Comparison of ENCODE assay signal across 15 mouse cellular contexts in the genomic region with DNA sequence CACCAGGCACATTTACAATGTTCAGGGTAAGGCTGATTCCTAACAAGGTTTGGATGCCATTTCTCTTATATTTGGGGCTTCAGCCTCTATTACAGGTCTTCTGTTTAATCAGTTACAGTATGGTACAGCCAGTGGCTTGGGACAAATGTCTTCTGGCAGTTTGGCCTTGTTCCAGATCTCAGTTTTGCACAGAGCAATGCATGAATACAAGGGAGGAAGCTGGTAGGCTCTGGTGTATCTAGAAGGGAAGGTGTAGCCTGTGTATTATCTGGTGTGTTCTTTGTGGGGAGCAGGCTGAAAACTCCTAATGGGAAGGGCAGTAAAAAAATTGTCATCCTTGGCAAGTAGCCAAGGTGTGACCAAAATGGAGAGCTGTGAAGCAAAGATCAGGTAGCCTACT.
DNase-seq lines count a peak whose midpoint lies in the region; ATAC-seq and TF ChIP-seq lines count a peak whose summit lies in the region.
"Had no signal": no experiment of that assay in that cellular context is flagged by ENCODE, and none has a peak within 500 bp of the region (broad histone marks: within the 10 kb centered on the region; RNA-seq: fewer than 3 reads in every experiment).

No protein-coding gene starts in this region.

- ATAC-seq in midbrain, postnatal 0 days (ENCODE audit: low FRiP score): no peak
- ATAC-seq in megakaryocyte-erythroid progenitor cell, adult 5-6 weeks (replicated peaks; ENCODE audit: low FRiP score, low TSS enrichment, poor library complexity, severe bottlenecking): 0 out of 2 replicates have a peak, but pooled peaks have one; percentile 26
- ATAC-seq: forebrain, embryonic 13.5 days; midbrain, embryonic 13.5 days; Patski had no signal

- TF ChIP-seq CTCF in midbrain, postnatal 0 days (IDR thresholded peaks at IDR 0.05): no peak
- no peak for TF ChIP-seq CTCF in layer of hippocampus, adult 2 months (conservative IDR thresholded peaks at IDR 0.05)

- intact Hi-C loops in heart, postnatal 36 days (cut with DNase I): no loop called here

- H3K4me1 ChIP-seq in midbrain, postnatal 0 days (ENCODE audit: insufficient read depth, low read length): no peaks in the 10 kb centered on the region
- H3K4me1 ChIP-seq in midbrain, embryonic 10.5 days: no peaks in the 10 kb centered on the region
- H3K4me1 ChIP-seq: kidney, embryonic 15.5 days; midbrain, embryonic 13.5 days; neural tube, embryonic 12.5 days had no signal

- H3K4me2 ChIP-seq in midbrain, postnatal 0 days (ENCODE audit: low read depth, low read length, poor library complexity, severe bottlenecking): no peak overlapping the region
- H3K4me2 ChIP-seq: forebrain, embryonic 13.5 days; kidney, embryonic 15.5 days; midbrain, embryonic 13.5 days; neural tube, embryonic 12.5 days had no signal

- no peak overlapping the region for H3K9ac ChIP-seq in midbrain, postnatal 0 days (replicated peaks; ENCODE audit: low read length, poor library complexity, severe bottlenecking)
- H3K9ac ChIP-seq: forebrain, embryonic 13.5 days; kidney, embryonic 15.5 days; midbrain, embryonic 13.5 days; neural tube, embryonic 12.5 days had no signal

- H3K36me3 ChIP-seq in midbrain, postnatal 0 days (ENCODE audit: insufficient read depth, low read length): no peaks in the 10 kb centered on the region
- no peaks in the 10 kb centered on the region for H3K36me3 ChIP-seq in midbrain, embryonic 10.5 days
- H3K36me3 ChIP-seq: kidney, embryonic 15.5 days; midbrain, embryonic 13.5 days; neural tube, embryonic 12.5 days had no signal

- no peaks in the 10 kb centered on the region for H3K9me3 ChIP-seq in midbrain, postnatal 0 days (ENCODE audit: low read length)
- no peaks in the 10 kb centered on the region for H3K9me3 ChIP-seq in midbrain, embryonic 10.5 days (replicated peaks)
- H3K9me3 ChIP-seq: forebrain, embryonic 13.5 days; kidney, embryonic 15.5 days; midbrain, embryonic 13.5 days; neural tube, embryonic 12.5 days had no signal

- peak; percentile 6 for DNase-seq in heart, postnatal 4 days
- no peak for DNase-seq in heart, postnatal 36 days
- DNase-seq in midbrain, postnatal 0 days (ENCODE audit: low spot score): peak; percentile 67
- DNase-seq in midbrain, embryonic 10.5 days (ENCODE audit: low spot score): no peak
- DNase-seq in cerebellum, adult 18-20 months: peak; percentile 61 to 76
- no peak for DNase-seq in layer of hippocampus, adult 2 months (ENCODE audit: low spot score in 2 of 2)
- DNase-seq: gastrocnemius, postnatal 10 days; lung, postnatal 10 days; thymus, postnatal 36 days had no signal

- H3K27ac ChIP-seq in midbrain, postnatal 0 days (ENCODE audit: low read depth, low read length): no peak overlapping the region
- no peak overlapping the region for H3K27ac ChIP-seq in midbrain, embryonic 10.5 days (replicated peaks)
- H3K27ac ChIP-seq in layer of hippocampus, adult 2 months: no peak overlapping the region
- H3K27ac ChIP-seq: forebrain, embryonic 13.5 days; kidney, embryonic 15.5 days; midbrain, embryonic 13.5 days; neural tube, embryonic 12.5 days had no signal

- no peaks in the 10 kb centered on the region for H3K27me3 ChIP-seq in midbrain, postnatal 0 days (ENCODE audit: insufficient read depth, low read length)
- no peaks in the 10 kb centered on the region for H3K27me3 ChIP-seq in midbrain, embryonic 10.5 days (ENCODE audit: low read depth, poor library complexity, severe bottlenecking)
- H3K27me3 ChIP-seq: forebrain, embryonic 13.5 days; kidney, embryonic 15.5 days; midbrain, embryonic 13.5 days; neural tube, embryonic 12.5 days; Patski had no signal

- no peak overlapping the region for H3K4me3 ChIP-seq in midbrain, postnatal 0 days (ENCODE audit: low read depth, low read length)
- H3K4me3 ChIP-seq in midbrain, embryonic 10.5 days: no peak overlapping the region
- no peak overlapping the region for H3K4me3 ChIP-seq in layer of hippocampus, adult 2 months
- H3K4me3 ChIP-seq: forebrain, embryonic 13.5 days; kidney, embryonic 15.5 days; midbrain, embryonic 13.5 days; neural tube, embryonic 12.5 days had no signal

Comparison
In these comparisons a context has a peak if more than half of its experiments do, and no peak if none do; other contexts are left out.
1. DNase-seq: peak in heart, postnatal 4 days (single experiment), midbrain, postnatal 0 days (single experiment) and cerebellum, adult 18-20 months (2 of 2); none in heart, postnatal 36 days (0 of 2), midbrain, embryonic 10.5 days (single experiment) and layer of hippocampus, adult 2 months (0 of 2).